Mouse (Mus musculus) embryonic fibroblast, embryonic 13.5 days (primary cell): ENCODE measurements around the gene Gmnn. TPM values are rescaled to one million over a fixed set of nuclear protein-coding genes. Genes with fewer than 3 reads are reported as not detected.

ENCODE experiments used
- H3K27ac ChIP-seq: 2 replicates; pipeline ENCODE4 v1.5.1; 2012; ENCODE audit warnings: low read length, control low read depth, inconsistent platforms; ENCODE audit not compliant: insufficient read depth
- H3K4me1 ChIP-seq: 2 replicates; pipeline ENCODE4 v1.6.1; 2011; ENCODE audit warnings: low read length; ENCODE audit not compliant: control insufficient read depth, insufficient read depth
- H3K4me3 ChIP-seq: 2 replicates; pipeline ENCODE4 v1.5.1; 2011; ENCODE audit warnings: mild to moderate bottlenecking, control low read depth, low read length; ENCODE audit not compliant: insufficient read depth
- CTCF ChIP-seq: IDR thresholded peaks from 2 replicates; pipeline ENCODE4 v1.5.1; 2011; ENCODE audit warnings: mild to moderate bottlenecking, control low read depth, low read length, moderate library complexity, borderline replicate concordance; ENCODE audit not compliant: insufficient read depth
- POLR2A ChIP-seq: IDR thresholded peaks from 2 replicates; pipeline ENCODE4 v1.6.1; 2011; ENCODE audit warnings: low read depth, mild to moderate bottlenecking, control low read depth, low read length, moderate library complexity
- polyA plus RNA-seq: library from polyadenylated mRNA; stranded (reverse); fragments of >200 nt; gene quantifications from 2 replicates; pipeline ENCODE4 v1.2.4, GENCODE M21; 2011; ENCODE audit warnings: low read depth; ENCODE audit not compliant: missing spikeins, insufficient read length

Gmnn gene
- polyA plus RNA-seq, 1 experiment: 33.8 TPM

- TF ChIP-seq CTCF: peak; percentile 99
- TF ChIP-seq POLR2A: no peak
- H3K4me1 ChIP-seq: no peaks in the 10 kb centered on the region
- H3K27ac ChIP-seq: no peak overlapping the region
- H3K4me3 ChIP-seq: no peak overlapping the region
Observed at GRCm38 (mm10) chr13:24713434-24714000, 48.2 kb downstream of the Gmnn start.

DNA sequence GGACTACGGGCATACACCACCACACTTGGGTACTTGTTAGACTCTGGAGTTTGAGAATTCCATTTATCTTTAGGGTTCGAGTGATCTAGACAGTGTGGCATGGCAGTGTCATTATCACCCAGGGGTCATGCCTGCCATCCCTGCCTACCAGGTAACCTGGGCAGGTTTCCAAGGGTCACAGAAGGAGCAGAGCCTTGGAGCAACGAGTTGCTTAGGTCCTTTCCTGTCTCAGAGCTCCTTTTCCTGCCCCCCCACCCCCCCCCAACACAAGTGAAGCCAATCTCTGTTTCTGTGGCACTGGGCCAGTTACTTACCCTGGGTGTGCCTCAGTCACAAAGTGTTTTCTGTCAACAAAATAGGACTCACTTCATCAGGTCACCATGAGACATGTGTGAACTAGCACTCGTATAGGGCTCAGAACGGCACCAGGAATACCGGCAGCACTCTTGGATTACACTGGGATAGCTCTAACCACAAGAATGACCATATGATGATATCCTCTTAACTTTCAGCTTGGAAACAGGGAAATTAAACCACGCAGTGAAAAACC, 49.1 kb downstream of the Gmnn start:
- no peak for TF ChIP-seq POLR2A
- no peak for TF ChIP-seq CTCF
- Histone ChIP-seq H3K4me1 (no peaks in the 10 kb centered on the region), H3K27ac (no peak overlapping the region), H3K4me3 (no peak overlapping the region)

GRCm38 (mm10) chr13:24710968-24711367, 50.8 kb downstream of the Gmnn start:
- Histone ChIP-seq H3K4me3 (no peak overlapping the region), H3K4me1 (no peaks in the 10 kb centered on the region), H3K27ac (no peak overlapping the region)
- TF ChIP-seq CTCF (no peak), POLR2A (no peak)

DNA sequence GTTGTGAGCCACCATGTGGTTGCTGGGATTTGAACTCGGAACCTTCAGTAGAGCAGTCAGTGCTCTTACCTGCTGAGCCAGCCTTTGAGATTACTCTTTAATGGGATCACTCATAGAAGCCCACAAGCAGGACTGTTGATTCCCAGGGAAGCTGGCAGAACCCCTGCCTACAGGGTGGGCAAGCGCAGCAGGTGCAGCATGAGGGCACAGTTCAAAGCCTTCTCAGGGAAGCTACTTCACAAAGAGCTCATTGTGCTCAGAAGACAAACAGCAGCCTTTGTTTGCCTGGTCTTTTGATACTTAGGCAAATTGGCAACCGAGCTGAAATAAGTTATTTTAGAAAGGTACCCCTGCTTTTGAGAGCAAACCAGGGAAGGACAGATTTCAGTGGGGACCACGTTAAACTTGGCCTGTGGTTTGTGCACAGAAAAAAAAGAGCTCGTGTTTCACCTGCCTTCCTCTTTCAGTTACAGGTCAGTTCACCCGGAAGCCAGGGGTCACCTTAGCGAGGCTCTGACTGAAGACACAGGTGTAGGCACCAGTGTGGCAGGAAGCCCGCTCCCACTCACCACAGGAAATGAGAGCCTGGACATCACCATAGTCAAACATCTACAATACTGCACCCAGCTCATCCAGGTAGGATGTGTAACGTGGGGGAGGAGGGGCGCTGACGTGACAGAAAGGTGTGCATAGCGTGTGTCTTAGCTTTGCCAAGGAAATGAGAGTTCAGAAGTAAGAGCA, 51.9 kb downstream of the Gmnn start:
- Histone ChIP-seq H3K4me3 (no peak overlapping the region), H3K27ac (no peak overlapping the region)
- TF ChIP-seq CTCF (no peak), POLR2A (no peak)

GRCm38 (mm10) chr13:24702128-24702527, 59.6 kb downstream of the Gmnn start:
- TF ChIP-seq POLR2A (no peak), CTCF (no peak)
- Histone ChIP-seq H3K4me3 (no peak overlapping the region), H3K27ac (no peak overlapping the region), H3K4me1 (no peaks in the 10 kb centered on the region)

More for the DNA sequence above, 51.9 kb downstream of the Gmnn start:
- H3K4me1 ChIP-seq: no peaks in the 10 kb centered on the region

Other genes with a start within 250 kb of the Gmnn start
- gene Ripor2, start 179.7 kb downstream of the Gmnn start, polyA plus RNA-seq: 6.0 and 8.1 TPM in 2 replicates
- gene Armh2, start 20.7 kb downstream of the Gmnn start, polyA plus RNA-seq: not detected in 2 replicates
- 125 and 165 TPM in 2 replicates for gene BC005537, start 39.7 kb upstream of the Gmnn start, polyA plus RNA-seq
- 49.0 and 54.7 TPM in 2 replicates for gene Acot13, start 69.6 kb upstream of the Gmnn start, polyA plus RNA-seq
- gene Tdp2, start 69.8 kb upstream of the Gmnn start, polyA plus RNA-seq: 36.3 and 41.3 TPM in 2 replicates
- gene D130043K22Rik, start 83.2 kb upstream of the Gmnn start, polyA plus RNA-seq: 0.51 TPM in 1 of 2 replicates, not detected in the other
- gene Aldh5a1, start 175.7 kb upstream of the Gmnn start, polyA plus RNA-seq: 2.1 and 2.5 TPM in 2 replicates
- 0.45 and 1.1 TPM in 2 replicates for gene Gpld1, start 181.2 kb upstream of the Gmnn start, polyA plus RNA-seq